Mouse (Mus musculus) embryonic facial prominence, embryonic 12.5 days (tissue): ENCODE measurements around the gene Myo18a. TPM values are rescaled to one million over a fixed set of nuclear protein-coding genes. Genes with fewer than 3 reads are reported as not detected.

ENCODE experiments used
- ATAC-seq: fragments of 200-750 bp; cut with Nextera tagmentation; 2 replicates; pipeline ENCODE4 v1.8.0; 2017; ENCODE audit not compliant: insufficient number of reproducible peaks, insufficient read depth, low FRiP score, low TSS enrichment
- H3K27ac ChIP-seq: fragments of 300-500 bp; sonication (generic); 2 replicates; pipeline ENCODE4 v1.5.1; 2016; ENCODE audit warnings: mild to moderate bottlenecking
- H3K27me3 ChIP-seq: fragments of 300-500 bp; sonication (generic); 2 replicates; pipeline ENCODE4 v1.6.1; 2016; ENCODE audit warnings: mild to moderate bottlenecking, moderate library complexity
- H3K36me3 ChIP-seq: fragments of 300-500 bp; sonication (generic); 2 replicates; pipeline ENCODE4 v1.6.1; 2016; ENCODE audit warnings: mild to moderate bottlenecking
- H3K4me1 ChIP-seq: fragments of 300-500 bp; sonication (generic); 2 replicates; pipeline ENCODE4 v1.6.1; 2016
- H3K4me2 ChIP-seq: fragments of 300-500 bp; sonication (generic); replicated peaks from 2 replicates; pipeline ENCODE4 v1.6.1; 2016; ENCODE audit warnings: mild to moderate bottlenecking, moderate library complexity
- H3K4me3 ChIP-seq: fragments of 300-500 bp; sonication (generic); 2 replicates; pipeline ENCODE4 v1.5.1; 2016; ENCODE audit warnings: mild to moderate bottlenecking
- H3K9ac ChIP-seq: fragments of 300-500 bp; sonication (generic); 2 replicates; pipeline ENCODE4 v1.6.1; 2016; ENCODE audit warnings: mild to moderate bottlenecking, moderate library complexity
- H3K9me3 ChIP-seq: fragments of 300-500 bp; sonication (generic); 2 replicates; pipeline ENCODE4 v1.6.1; 2016; ENCODE audit warnings: mild to moderate bottlenecking, moderate library complexity
- WGBS: fragments of 180-500 bp; shearing (Covaris S2); methylation state at CpG from one replicate; pipeline ENCODE4 v1.1.7; 2016; 5-methylcytosine and 5-hydroxymethylcytosine counted together
- polyA plus RNA-seq: library from polyadenylated mRNA; unstranded; fragments of >200 nt; fragmentation: Nextera tagmentation; extraction: Ambion mirVana; gene quantifications from 2 replicates; pipeline ENCODE4 v1.2.1, GENCODE M21; 2016

Myo18a gene
- polyA plus RNA-seq, 1 experiment from 2014 or later, result 33.2 TPM

- H3K4me3 ChIP-seq, result no peak overlapping the region
- H3K9ac ChIP-seq, result no peak overlapping the region
- no peak overlapping the region for H3K27ac ChIP-seq
- no peaks in the 10 kb centered on the region for H3K9me3 ChIP-seq
- peaks cover 6% of the 10 kb centered on the region; the same call in 1 of the 2 replicates for H3K4me1 ChIP-seq
- ATAC-seq, result 0 out of 2 replicates have a peak, but pooled peaks have one; percentile 28
- no peak overlapping the region for H3K4me2 ChIP-seq
- 30% methylated on average over 9 of the region's 9 CpGs for WGBS
- peaks cover 20% of the 10 kb centered on the region for H3K36me3 ChIP-seq
- no peaks in the 10 kb centered on the region for H3K27me3 ChIP-seq
Measured at GRCm38 (mm10) chr11:77775701-77776400, 12.8 kb downstream of the Myo18a start.

- Histone ChIP-seq H3K36me3 (peaks cover 20% of the 10 kb centered on the region), H3K4me1 (0 out of 2 replicates have a peak, but pooled peaks cover 1% of the 10 kb centered on the region), H3K9me3 (no peaks in the 10 kb centered on the region), H3K27ac (no peak overlapping the region), H3K27me3 (no peaks in the 10 kb centered on the region), H3K4me3 (no peak overlapping the region), H3K9ac (no peak overlapping the region), H3K4me2 (no peak overlapping the region)
- 93% methylated on average over 17 of the region's 17 CpGs for WGBS
- ATAC-seq, result no peak
Measured at GRCm38 (mm10) chr11:77777436-77777835, 14.4 kb downstream of the Myo18a start.

GRCm38 (mm10) chr11:77777937-77778336 is 14.9 kb downstream of the Myo18a start:
- Histone ChIP-seq H3K27me3 (no peaks in the 10 kb centered on the region), H3K36me3 (peaks cover 20% of the 10 kb centered on the region), H3K27ac (no peak overlapping the region), H3K9me3 (no peaks in the 10 kb centered on the region), H3K9ac (no peak overlapping the region), H3K4me3 (no peak overlapping the region), H3K4me2 (no peak overlapping the region), H3K4me1 (no peaks in the 10 kb centered on the region)
- WGBS, result 92% methylated on average over 17 of the region's 17 CpGs
- ATAC-seq, result no peak

- Histone ChIP-seq H3K4me1 (peaks cover 12% of the 10 kb centered on the region), H3K27me3 (no peaks in the 10 kb centered on the region), H3K9ac (no peak overlapping the region), H3K4me2 (no peak overlapping the region), H3K9me3 (no peaks in the 10 kb centered on the region), H3K27ac (no peak overlapping the region), H3K36me3 (peaks cover 20% of the 10 kb centered on the region), H3K4me3 (no peak overlapping the region)
- ATAC-seq, result no peak
- 61% methylated on average over 1 of the region's 1 CpGs for WGBS
Measured at GRCm38 (mm10) chr11:77779240-77779639, 16.2 kb downstream of the Myo18a start.

GRCm38 (mm10) chr11:77781088-77781487 is 18.0 kb downstream of the Myo18a start:
- 82% methylated on average over 7 of the region's 7 CpGs for WGBS
- Histone ChIP-seq H3K36me3 (peaks cover 20% of the 10 kb centered on the region), H3K4me2 (no peak overlapping the region), H3K27me3 (no peaks in the 10 kb centered on the region), H3K4me3 (no peak overlapping the region), H3K9me3 (no peaks in the 10 kb centered on the region), H3K4me1 (peaks cover 30% of the 10 kb centered on the region), H3K27ac (no peak overlapping the region), H3K9ac (no peak overlapping the region)
- no peak for ATAC-seq

GRCm38 (mm10) chr11:77782104-77782815 is 19.2 kb downstream of the Myo18a start:
- ATAC-seq, result no peak
- 85% methylated on average over 7 of the region's 7 CpGs for WGBS
- no peak overlapping the region for H3K27ac ChIP-seq

GRCm38 (mm10) chr11:77783211-77783746 is 20.2 kb downstream of the Myo18a start:
- ATAC-seq, result peak; percentile 62; the same call in 1 of the 2 replicates
- H3K27ac ChIP-seq, result peak overlapping the region; percentile 60; the same call in 1 of the 2 replicates
- peaks cover 33% of the 10 kb centered on the region for H3K4me1 ChIP-seq
- H3K9me3 ChIP-seq, result no peaks in the 10 kb centered on the region
- H3K4me3 ChIP-seq, result no peak overlapping the region
- H3K4me2 ChIP-seq, result 0 out of 2 replicates have a peak overlapping the region, but pooled peaks have one; percentile 15
- no peaks in the 10 kb centered on the region for H3K27me3 ChIP-seq
- H3K9ac ChIP-seq, result no peak overlapping the region
- peaks cover 7% of the 10 kb centered on the region for H3K36me3 ChIP-seq
- WGBS, result 60% methylated on average over 10 of the region's 10 CpGs

More at GRCm38 (mm10) chr11:77782104-77782815, 19.2 kb downstream of the Myo18a start:
- Histone ChIP-seq H3K9me3 (no peaks in the 10 kb centered on the region), H3K36me3 (peaks cover 17% of the 10 kb centered on the region), H3K4me2 (no peak overlapping the region), H3K27me3 (no peaks in the 10 kb centered on the region), H3K9ac (no peak overlapping the region), H3K4me3 (no peak overlapping the region), H3K4me1 (peaks cover 33% of the 10 kb centered on the region)

GRCm38 (mm10) chr11:77783747-77784646 is 21.0 kb downstream of the Myo18a start:
- WGBS, result 49% methylated on average over 18 of the region's 18 CpGs
- H3K27ac ChIP-seq, result peak overlapping the region; percentile 60
- peaks cover 5% of the 10 kb centered on the region for H3K36me3 ChIP-seq
- H3K4me2 ChIP-seq, result 0 out of 2 replicates have a peak overlapping the region, but pooled peaks have one; percentile 15
- peak overlapping the region; percentile 27; the same call in 1 of the 2 replicates for H3K9ac ChIP-seq
- H3K9me3 ChIP-seq, result no peaks in the 10 kb centered on the region
- H3K27me3 ChIP-seq, result no peaks in the 10 kb centered on the region
- no peak for ATAC-seq
- no peak overlapping the region for H3K4me3 ChIP-seq
- H3K4me1 ChIP-seq, result peaks cover 33% of the 10 kb centered on the region

GRCm38 (mm10) chr11:77784894-77785293 is 21.8 kb downstream of the Myo18a start:
- Histone ChIP-seq H3K9ac (no peak overlapping the region), H3K27me3 (no peaks in the 10 kb centered on the region), H3K36me3 (peaks cover 5% of the 10 kb centered on the region; the same call in 1 of the 2 replicates), H3K4me3 (no peak overlapping the region), H3K4me1 (peaks cover 33% of the 10 kb centered on the region), H3K9me3 (no peaks in the 10 kb centered on the region), H3K4me2 (no peak overlapping the region), H3K27ac (no peak overlapping the region)
- WGBS, result 86% methylated on average over 9 of the region's 9 CpGs
- ATAC-seq, result no peak

- peaks cover 4% of the 10 kb centered on the region; the same call in 1 of the 2 replicates for H3K36me3 ChIP-seq
- H3K27ac ChIP-seq, result peak overlapping the region; percentile 58
- no peaks in the 10 kb centered on the region for H3K27me3 ChIP-seq
- H3K4me3 ChIP-seq, result no peak overlapping the region
- H3K9me3 ChIP-seq, result no peaks in the 10 kb centered on the region
- no peak overlapping the region for H3K4me2 ChIP-seq
- peak; percentile 24; the same call in 1 of the 2 replicates for ATAC-seq
- H3K9ac ChIP-seq, result no peak overlapping the region
- WGBS, result 18% methylated on average over 5 of the region's 5 CpGs
- peaks cover 35% of the 10 kb centered on the region for H3K4me1 ChIP-seq
Measured at GRCm38 (mm10) chr11:77785396-77785767, 22.3 kb downstream of the Myo18a start.
